Mouse (Mus musculus) midbrain, embryonic 15.5 days (tissue): Measurements from ENCODE around the gene Gm525. TPM values are rescaled to one million over a fixed set of nuclear protein-coding genes. Genes with fewer than 3 reads are reported as not detected.
"Not testable (repeated sequence)": the region's sequence is repeated elsewhere in the genome, so short reads cannot be mapped to it uniquely, and the experiment has no call there.

Source experiments
- ATAC-seq: fragments of 200-750 bp; cut with Nextera tagmentation; replicated peaks from 2 replicates; pipeline ENCODE4 v1.8.0; 2017; ENCODE audit warnings: moderate TSS enrichment
- H3K27ac ChIP-seq: fragments of 300-500 bp; sonication (generic); 2 replicates; pipeline ENCODE4 v1.5.1; 2015; ENCODE audit warnings: mild to moderate bottlenecking, inconsistent platforms
- H3K27me3 ChIP-seq: fragments of 300-500 bp; sonication (generic); replicated peaks from 2 replicates; pipeline ENCODE4 v1.6.1; 2015; ENCODE audit warnings: inconsistent platforms
- H3K36me3 ChIP-seq: fragments of 300-500 bp; sonication (generic); replicated peaks from 2 replicates; pipeline ENCODE4 v1.6.1; 2015; ENCODE audit warnings: inconsistent platforms
- H3K4me1 ChIP-seq: fragments of 300-500 bp; sonication (generic); 2 replicates; pipeline ENCODE4 v1.6.1; 2015; ENCODE audit warnings: inconsistent platforms
- H3K4me2 ChIP-seq: fragments of 300-500 bp; sonication (generic); 2 replicates; pipeline ENCODE4 v1.6.1; 2015; ENCODE audit warnings: inconsistent platforms, mild to moderate bottlenecking, moderate library complexity
- H3K4me3 ChIP-seq: fragments of 300-500 bp; sonication (generic); 2 replicates; pipeline ENCODE4 v1.5.1; 2015; ENCODE audit warnings: mild to moderate bottlenecking, inconsistent platforms
- H3K9ac ChIP-seq: fragments of 300-500 bp; sonication (generic); 2 replicates; pipeline ENCODE4 v1.6.1; 2015; ENCODE audit warnings: mild to moderate bottlenecking, inconsistent platforms
- H3K9me3 ChIP-seq: fragments of 300-500 bp; sonication (generic); 2 replicates; pipeline ENCODE4 v1.6.1; 2016; ENCODE audit warnings: inconsistent platforms
- WGBS: fragments of 180-500 bp; shearing (Covaris S2); methylation state at CpG from one replicate; pipeline ENCODE4 v1.1.7; 2015; ENCODE audit warnings: mixed read lengths; 5-methylcytosine and 5-hydroxymethylcytosine counted together
- polyA plus RNA-seq: library from polyadenylated mRNA; unstranded; fragments of >200 nt; fragmentation: Nextera tagmentation; extraction: Ambion mirVana; gene quantifications from 2 replicates; pipeline ENCODE4 v1.2.1, GENCODE M21; 2015

Gm525 gene
- polyA plus RNA-seq, result not detected in 2 replicates

GRCm38 (mm10) chr11:89073541-89073940, at the start of gene Gm525:
Gene Gm525, plus strand, starts transcription at chr11:89073841.
- H3K27ac ChIP-seq, result no peak within 1 kb of the TSS
- no peaks in the 10 kb centered on the region for H3K9me3 ChIP-seq
- WGBS, result 90% methylated on average over 8 of the region's 8 CpGs
- H3K36me3 ChIP-seq, result no peaks in the 10 kb centered on the region
- H3K9ac ChIP-seq, result no peak within 1 kb of the TSS
- ATAC-seq, result no peak
- H3K4me1 ChIP-seq, result no peaks in the 10 kb centered on the region
- no peak within 1 kb of the TSS for H3K4me3 ChIP-seq
- H3K4me2 ChIP-seq, result no peak within 1 kb of the TSS
- no peaks in the 10 kb centered on the region for H3K27me3 ChIP-seq

- WGBS, result 63% methylated on average over 11 of the region's 11 CpGs
- ATAC-seq, result no peak
- H3K9ac ChIP-seq, result no peak overlapping the region
- H3K9me3 ChIP-seq, result no peaks in the 10 kb centered on the region
- no peaks in the 10 kb centered on the region for H3K27me3 ChIP-seq
- H3K27ac ChIP-seq, result no peak overlapping the region; the same call in 1 of the 2 replicates
- no peak overlapping the region for H3K4me2 ChIP-seq
- H3K4me1 ChIP-seq, result no peaks in the 10 kb centered on the region
- H3K4me3 ChIP-seq, result no peak overlapping the region
- no peaks in the 10 kb centered on the region for H3K36me3 ChIP-seq
Observed at GRCm38 (mm10) chr11:89024181-89024881, 49.3 kb upstream of the Gm525 start.

- no peaks in the 10 kb centered on the region for H3K27me3 ChIP-seq
- no peak overlapping the region for H3K4me3 ChIP-seq
- no peaks in the 10 kb centered on the region for H3K36me3 ChIP-seq
- no peak overlapping the region for H3K9ac ChIP-seq
- 67% methylated on average over 3 of the region's 3 CpGs for WGBS
- no peak for ATAC-seq
- H3K4me2 ChIP-seq, result no peak overlapping the region
- H3K27ac ChIP-seq, result no peak overlapping the region
- no peaks in the 10 kb centered on the region for H3K9me3 ChIP-seq
- H3K4me1 ChIP-seq, result no peaks in the 10 kb centered on the region
Observed at GRCm38 (mm10) chr11:89025603-89026002, 48.0 kb upstream of the Gm525 start.

- no peak overlapping the region for H3K4me3 ChIP-seq
Observed at GRCm38 (mm10) chr11:89026117-89026516, 47.5 kb upstream of the Gm525 start.

GRCm38 (mm10) chr11:89027955-89028361, 45.7 kb upstream of the Gm525 start:
- 74% methylated on average over 10 of the region's 10 CpGs for WGBS
- Histone ChIP-seq H3K4me2 (no peak overlapping the region), H3K4me1 (no peaks in the 10 kb centered on the region), H3K27ac (no peak overlapping the region), H3K36me3 (no peaks in the 10 kb centered on the region), H3K9ac (no peak overlapping the region), H3K4me3 (no peak overlapping the region), H3K9me3 (no peaks in the 10 kb centered on the region), H3K27me3 (no peaks in the 10 kb centered on the region)
- ATAC-seq, result no peak

More at GRCm38 (mm10) chr11:89026117-89026516, 47.5 kb upstream of the Gm525 start:
- no peaks in the 10 kb centered on the region for H3K4me1 ChIP-seq
- no peak overlapping the region for H3K27ac ChIP-seq
- H3K36me3 ChIP-seq, result no peaks in the 10 kb centered on the region
- H3K27me3 ChIP-seq, result no peaks in the 10 kb centered on the region
- ATAC-seq, result no peak
- WGBS, result 98% methylated on average over 3 of the region's 3 CpGs
- H3K9me3 ChIP-seq, result no peaks in the 10 kb centered on the region
- no peak overlapping the region for H3K4me2 ChIP-seq
- H3K9ac ChIP-seq, result no peak overlapping the region

GRCm38 (mm10) chr11:89028871-89029405, 44.7 kb upstream of the Gm525 start:
- Histone ChIP-seq H3K27me3 (no peaks in the 10 kb centered on the region), H3K36me3 (no peaks in the 10 kb centered on the region), H3K9me3 (no peaks in the 10 kb centered on the region), H3K9ac (no peak overlapping the region), H3K4me3 (no peak overlapping the region), H3K4me1 (no peaks in the 10 kb centered on the region), H3K4me2 (no peak overlapping the region), H3K27ac (no peak overlapping the region)
- no peak for ATAC-seq
- WGBS, result 65% methylated on average over 10 of the region's 10 CpGs

- WGBS, result 73% methylated on average over 6 of the region's 6 CpGs
- no peaks in the 10 kb centered on the region for H3K4me1 ChIP-seq
- H3K4me3 ChIP-seq, result no peak overlapping the region
- H3K36me3 ChIP-seq, result no peaks in the 10 kb centered on the region
- H3K27me3 ChIP-seq, result no peaks in the 10 kb centered on the region
- H3K27ac ChIP-seq, result no peak overlapping the region
- no peak overlapping the region for H3K9ac ChIP-seq
- no peak overlapping the region for H3K4me2 ChIP-seq
- no peaks in the 10 kb centered on the region for H3K9me3 ChIP-seq
- ATAC-seq, result no peak
Observed at GRCm38 (mm10) chr11:89030552-89030951, 43.1 kb upstream of the Gm525 start.

GRCm38 (mm10) chr11:89031189-89031588, 42.5 kb upstream of the Gm525 start:
- Histone ChIP-seq H3K4me3 (no peak overlapping the region), H3K36me3 (no peaks in the 10 kb centered on the region), H3K27me3 (no peaks in the 10 kb centered on the region), H3K4me2 (no peak overlapping the region), H3K9me3 (no peaks in the 10 kb centered on the region), H3K9ac (no peak overlapping the region), H3K4me1 (no peaks in the 10 kb centered on the region), H3K27ac (no peak overlapping the region)
- 83% methylated on average over 1 of the region's 1 CpGs for WGBS
- no peak for ATAC-seq

- no peak overlapping the region for H3K4me3 ChIP-seq
- no peak overlapping the region for H3K27ac ChIP-seq
- no peaks in the 10 kb centered on the region for H3K27me3 ChIP-seq
- no peaks in the 10 kb centered on the region for H3K4me1 ChIP-seq
- no peaks in the 10 kb centered on the region; the same call in 1 of the 2 replicates for H3K36me3 ChIP-seq
- no peak for ATAC-seq
- no peaks in the 10 kb centered on the region for H3K9me3 ChIP-seq
- H3K9ac ChIP-seq, result no peak overlapping the region
- no peak overlapping the region for H3K4me2 ChIP-seq
Observed at GRCm38 (mm10) chr11:89034592-89034991, 39.0 kb upstream of the Gm525 start.

- no peaks in the 10 kb centered on the region for H3K4me1 ChIP-seq
- H3K4me2 ChIP-seq, result no peak overlapping the region
- H3K9ac ChIP-seq, result no peak overlapping the region
- H3K27ac ChIP-seq, result no peak overlapping the region
- H3K4me3 ChIP-seq, result no peak overlapping the region
- ATAC-seq, result no peak
- WGBS, result 83% methylated on average over 3 of the region's 3 CpGs
- peaks cover 9% of the 10 kb centered on the region; the same call in 1 of the 2 replicates for H3K36me3 ChIP-seq
- no peaks in the 10 kb centered on the region for H3K9me3 ChIP-seq
- H3K27me3 ChIP-seq, result no peaks in the 10 kb centered on the region
Observed at GRCm38 (mm10) chr11:89035552-89035951, 38.1 kb upstream of the Gm525 start.

- H3K4me1 ChIP-seq, result no peaks in the 10 kb centered on the region
- no peaks in the 10 kb centered on the region for H3K9me3 ChIP-seq
- no peak overlapping the region for H3K4me3 ChIP-seq
- H3K9ac ChIP-seq, result no peak overlapping the region
- peaks cover 21% of the 10 kb centered on the region; the same call in 1 of the 2 replicates for H3K36me3 ChIP-seq
- H3K27ac ChIP-seq, result no peak overlapping the region
- no peak overlapping the region for H3K4me2 ChIP-seq
- 86% methylated on average over 6 of the region's 6 CpGs for WGBS
- no peak for ATAC-seq
- no peaks in the 10 kb centered on the region for H3K27me3 ChIP-seq
Observed at GRCm38 (mm10) chr11:89038496-89038895, 35.1 kb upstream of the Gm525 start.

- Histone ChIP-seq H3K4me1 (no peaks in the 10 kb centered on the region), H3K9me3 (no peaks in the 10 kb centered on the region), H3K27me3 (no peaks in the 10 kb centered on the region), H3K4me2 (no peak overlapping the region), H3K27ac (no peak overlapping the region), H3K4me3 (no peak overlapping the region), H3K36me3 (peaks cover 27% of the 10 kb centered on the region; the same call in 1 of the 2 replicates), H3K9ac (no peak overlapping the region)
- 33% methylated on average over 3 of the region's 3 CpGs for WGBS
- no peak for ATAC-seq
Observed at GRCm38 (mm10) chr11:89039325-89039724, 34.3 kb upstream of the Gm525 start.

GRCm38 (mm10) chr11:89041073-89041472, 32.6 kb upstream of the Gm525 start:
- WGBS, result 94% methylated on average over 6 of the region's 7 CpGs
- ATAC-seq, H3K4me3 ChIP-seq, H3K9ac ChIP-seq, H3K27ac ChIP-seq, H3K9me3 ChIP-seq, H3K4me2 ChIP-seq, H3K27me3 ChIP-seq, H3K4me1 ChIP-seq: not testable (repeated sequence)
- peaks cover 43% of the 10 kb centered on the region for H3K36me3 ChIP-seq
